Mouse (Mus musculus): ENCODE data around the gene Ebf1. TPM values are rescaled to one million over a fixed set of nuclear protein-coding genes. Genes with fewer than 3 reads are reported as not detected.

Gene Ebf1
- total RNA-seq, 2 experiments from 2014 or later: 2.3 to 3.4 TPM

GRCm38 (mm10) chr11:44685129-44685528, 68.0 kb downstream of the Ebf1 start:
- TF ChIP-seq CTCF (conservative IDR thresholded peaks at IDR 0.05): no peak
- no peak for DNase-seq (ENCODE audit: low spot score in 2 of 2)
- Histone ChIP-seq H3K27ac (peak overlapping the region; percentile 52), H3K4me3 (no peak overlapping the region)

GRCm38 (mm10) chr11:44685911-44686361, 68.8 kb downstream of the Ebf1 start:
- DNase-seq (ENCODE audit: low spot score in 2 of 2): no peak
- TF ChIP-seq CTCF (conservative IDR thresholded peaks at IDR 0.05): no peak
- peak overlapping the region; percentile 52 for H3K27ac ChIP-seq
- no peak overlapping the region for H3K4me3 ChIP-seq

GRCm38 (mm10) chr11:44686378-44686777, 69.3 kb downstream of the Ebf1 start:
- DNase-seq (ENCODE audit: low spot score in 2 of 2): no peak
- H3K4me3 ChIP-seq: no peak overlapping the region
- no peak for TF ChIP-seq CTCF (conservative IDR thresholded peaks at IDR 0.05)
- peak overlapping the region; percentile 37; the same call in 1 of the 2 replicates for H3K27ac ChIP-seq

- no peak for DNase-seq (ENCODE audit: low spot score in 2 of 2)
- no peak overlapping the region for H3K4me3 ChIP-seq
- H3K27ac ChIP-seq: no peak overlapping the region
- TF ChIP-seq CTCF (conservative IDR thresholded peaks at IDR 0.05): no peak
These were observed 71.4 kb downstream of the Ebf1 start for GRCm38 (mm10) chr11:44688542-44688941.

- no peak overlapping the region for H3K4me3 ChIP-seq
- no peak for TF ChIP-seq CTCF (conservative IDR thresholded peaks at IDR 0.05)
- no peak for DNase-seq (ENCODE audit: low spot score in 2 of 2)
- H3K27ac ChIP-seq: no peak overlapping the region
These were observed 72.6 kb downstream of the Ebf1 start for GRCm38 (mm10) chr11:44689571-44690264.

- no peak for TF ChIP-seq CTCF (conservative IDR thresholded peaks at IDR 0.05)
- no peak for DNase-seq (ENCODE audit: low spot score in 2 of 2)
- Histone ChIP-seq H3K4me3 (no peak overlapping the region), H3K27ac (no peak overlapping the region)
These were observed 73.1 kb downstream of the Ebf1 start for GRCm38 (mm10) chr11:44690265-44690572.

- TF ChIP-seq CTCF (conservative IDR thresholded peaks at IDR 0.05): no peak
- no peak for DNase-seq (ENCODE audit: low spot score in 2 of 2)
- no peak overlapping the region for H3K4me3 ChIP-seq
- no peak overlapping the region for H3K27ac ChIP-seq
These were observed 78.3 kb downstream of the Ebf1 start for GRCm38 (mm10) chr11:44695416-44695815.

GRCm38 (mm10) chr11:44696539-44697201, 79.6 kb downstream of the Ebf1 start:
- no peak for DNase-seq (ENCODE audit: low spot score in 2 of 2)
- Histone ChIP-seq H3K27ac (no peak overlapping the region), H3K4me3 (no peak overlapping the region)
- no peak for TF ChIP-seq CTCF (conservative IDR thresholded peaks at IDR 0.05)

GRCm38 (mm10) chr11:44700181-44700580, 83.1 kb downstream of the Ebf1 start:
- Histone ChIP-seq H3K4me3 (no peak overlapping the region), H3K27ac (no peak overlapping the region)
- no peak for TF ChIP-seq CTCF (conservative IDR thresholded peaks at IDR 0.05)
- DNase-seq (ENCODE audit: low spot score in 2 of 2): no peak

- no peak for DNase-seq (ENCODE audit: low spot score in 2 of 2)
- no peak overlapping the region for H3K27ac ChIP-seq
- H3K4me3 ChIP-seq: no peak overlapping the region
- TF ChIP-seq CTCF (conservative IDR thresholded peaks at IDR 0.05): no peak
These were observed 84.2 kb downstream of the Ebf1 start for GRCm38 (mm10) chr11:44701221-44701810.

- Histone ChIP-seq H3K4me3 (no peak overlapping the region), H3K27ac (no peak overlapping the region)
- DNase-seq (ENCODE audit: low spot score in 2 of 2): no peak
- no peak for TF ChIP-seq CTCF (conservative IDR thresholded peaks at IDR 0.05)
These were observed 84.7 kb downstream of the Ebf1 start for GRCm38 (mm10) chr11:44701864-44702263.

GRCm38 (mm10) chr11:44702716-44703486, 85.8 kb downstream of the Ebf1 start:
- TF ChIP-seq CTCF (conservative IDR thresholded peaks at IDR 0.05): no peak
- Histone ChIP-seq H3K27ac (no peak overlapping the region), H3K4me3 (no peak overlapping the region)
- DNase-seq (ENCODE audit: low spot score in 2 of 2): no peak

- Histone ChIP-seq H3K4me3 (no peak overlapping the region), H3K27ac (no peak overlapping the region)
- no peak for DNase-seq (ENCODE audit: low spot score in 2 of 2)
- no peak for TF ChIP-seq CTCF (conservative IDR thresholded peaks at IDR 0.05)
These were observed 86.8 kb downstream of the Ebf1 start for GRCm38 (mm10) chr11:44703951-44704350.
